Mouse (Mus musculus) heart, embryonic 16.5 days (tissue): Measurements from ENCODE around the gene Tbp. TPM values are rescaled to one million over a fixed set of nuclear protein-coding genes. Genes with fewer than 3 reads are reported as not detected.
"Not testable (repeated sequence)": the region's sequence is repeated elsewhere in the genome, so short reads cannot be mapped to it uniquely, and the experiment has no call there.

Experiments used
- ATAC-seq: fragments of 200-750 bp; cut with Nextera tagmentation; replicated peaks from 2 replicates; pipeline ENCODE4 v1.8.0; 2017; ENCODE audit warnings: moderate number of reproducible peaks; ENCODE audit not compliant: insufficient read depth, low FRiP score; ENCODE audit errors: extremely low read depth
- H3K27ac ChIP-seq: fragments of 300-500 bp; sonication (generic); 2 replicates; pipeline ENCODE4 v1.5.1; 2014; ENCODE audit warnings: mild to moderate bottlenecking, low read length, control low read depth, moderate library complexity
- H3K27me3 ChIP-seq: fragments of 300-500 bp; sonication (generic); 2 replicates; pipeline ENCODE4 v1.6.1; 2014; ENCODE audit warnings: low read length, mixed read lengths; ENCODE audit not compliant: control insufficient read depth, insufficient read depth
- H3K36me3 ChIP-seq: fragments of 300-500 bp; sonication (generic); 2 replicates; pipeline ENCODE4 v1.6.1; 2014; ENCODE audit not compliant: control insufficient read depth, insufficient read depth
- H3K4me1 ChIP-seq: fragments of 300-500 bp; sonication (generic); 2 replicates; pipeline ENCODE4 v1.6.1; 2014; ENCODE audit warnings: low read length, mixed read lengths; ENCODE audit not compliant: control insufficient read depth, insufficient read depth
- H3K4me2 ChIP-seq: fragments of 300-500 bp; sonication (generic); 2 replicates; pipeline ENCODE4 v1.6.1; 2014; ENCODE audit warnings: low read depth, mild to moderate bottlenecking, control low read depth, low read length
- H3K4me3 ChIP-seq: fragments of 300-500 bp; sonication (generic); 2 replicates; pipeline ENCODE4 v1.5.1; 2014; ENCODE audit warnings: mild to moderate bottlenecking, control low read depth, low read length
- H3K9ac ChIP-seq: fragments of 300-500 bp; sonication (generic); 2 replicates; pipeline ENCODE4 v1.6.1; 2014; ENCODE audit warnings: low read length, control low read depth
- H3K9me3 ChIP-seq: fragments of 300-500 bp; sonication (generic); replicated peaks from 2 replicates; pipeline ENCODE4 v1.6.1; 2016; ENCODE audit warnings: low read length; ENCODE audit not compliant: control insufficient read depth
- WGBS: fragments of 180-500 bp; shearing (Covaris S2); extraction: QIAGEN DNeasy Blood & Tissue Kit; methylation state at CpG from one replicate; pipeline ENCODE4 v1.1.7; 2014; 5-methylcytosine and 5-hydroxymethylcytosine counted together
- polyA plus RNA-seq: library from polyadenylated mRNA; unstranded; fragments of >200 nt; fragmentation: Nextera tagmentation; extraction: Ambion mirVana; gene quantifications from 2 replicates; pipeline ENCODE4 v1.2.1, GENCODE M21; 2015

Gene Tbp
- polyA plus RNA-seq, 1 experiment from 2014 or later, result 25.2 TPM

GRCm38 (mm10) chr17:15528887-15529286 lies 29.2 kb downstream of the Tbp start:
- ATAC-seq, result no peak
- WGBS, result 75% methylated on average over 2 of the region's 2 CpGs

GRCm38 (mm10) chr17:15530141-15530540 lies 30.5 kb downstream of the Tbp start:
- Histone ChIP-seq H3K27ac (no peak overlapping the region), H3K4me3 (no peak overlapping the region), H3K4me1 (peaks cover 11% of the 10 kb centered on the region), H3K9ac (no peak overlapping the region), H3K36me3 (no peaks in the 10 kb centered on the region), H3K4me2 (no peak overlapping the region), H3K9me3 (no peaks in the 10 kb centered on the region), H3K27me3 (0 out of 2 replicates have a peak, but pooled peaks cover 1% of the 10 kb centered on the region)
- WGBS, result 9% methylated on average over 5 of the region's 5 CpGs
- no peak for ATAC-seq

More at GRCm38 (mm10) chr17:15528887-15529286, 29.2 kb downstream of the Tbp start:
- peaks cover 10% of the 10 kb centered on the region for H3K36me3 ChIP-seq
- peaks cover 11% of the 10 kb centered on the region for H3K4me1 ChIP-seq
- no peak overlapping the region for H3K4me3 ChIP-seq
- no peak overlapping the region for H3K27ac ChIP-seq
- H3K27me3 ChIP-seq, result no peaks in the 10 kb centered on the region
- H3K4me2 ChIP-seq, result no peak overlapping the region
- no peaks in the 10 kb centered on the region for H3K9me3 ChIP-seq
- H3K9ac ChIP-seq, result no peak overlapping the region

GRCm38 (mm10) chr17:15535162-15535800 lies 35.6 kb downstream of the Tbp start:
- H3K4me3 ChIP-seq, result 0 out of 2 replicates have a peak overlapping the region, but pooled peaks have one; percentile 59
- no peak overlapping the region for H3K4me2 ChIP-seq
- peaks cover 8% of the 10 kb centered on the region; the same call in 1 of the 2 replicates for H3K27me3 ChIP-seq
- peaks cover 3% of the 10 kb centered on the region; the same call in 1 of the 2 replicates for H3K4me1 ChIP-seq
- H3K36me3 ChIP-seq, result no peaks in the 10 kb centered on the region
- no peaks in the 10 kb centered on the region for H3K9me3 ChIP-seq
- 57% methylated on average over 10 of the region's 11 CpGs for WGBS
- no peak for ATAC-seq
- no peak overlapping the region for H3K9ac ChIP-seq
- no peak overlapping the region for H3K27ac ChIP-seq

DNA sequence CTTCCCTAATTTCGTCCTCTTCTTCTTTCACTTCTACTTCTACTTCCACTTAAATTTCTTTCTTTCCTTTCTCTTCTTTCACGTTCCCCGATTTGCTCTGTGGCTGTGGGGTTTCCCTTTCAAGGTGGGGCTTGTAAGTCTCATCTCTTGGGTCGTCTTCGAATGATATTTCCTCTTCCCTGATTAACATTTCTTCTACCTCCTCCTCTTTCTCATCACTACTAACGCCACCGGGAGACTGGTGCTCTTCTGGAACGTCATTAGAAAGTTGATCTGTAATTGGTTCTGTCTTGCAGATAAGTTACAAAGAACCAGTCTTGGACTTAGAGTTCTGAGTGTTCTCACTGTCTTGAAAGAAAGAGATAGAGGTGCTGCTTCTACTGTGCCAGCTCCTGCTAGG lies 36.3 kb downstream of the Tbp start:
- 16% methylated on average over 8 of the region's 8 CpGs for WGBS
- H3K36me3 ChIP-seq, result no peaks in the 10 kb centered on the region
- no peak overlapping the region for H3K27ac ChIP-seq
- peaks cover 3% of the 10 kb centered on the region; the same call in 1 of the 2 replicates for H3K4me1 ChIP-seq
- peak overlapping the region; percentile 59 for H3K4me3 ChIP-seq
- no peak for ATAC-seq
- no peak overlapping the region; the same call in 1 of the 2 replicates for H3K9ac ChIP-seq
- no peaks in the 10 kb centered on the region for H3K9me3 ChIP-seq
- peak overlapping the region; percentile 93 for H3K4me2 ChIP-seq
- H3K27me3 ChIP-seq, result peaks cover 8% of the 10 kb centered on the region; the same call in 1 of the 2 replicates

- peak overlapping the region; percentile 93 for H3K4me2 ChIP-seq
- H3K4me3 ChIP-seq, result peak overlapping the region; percentile 59
- H3K9ac ChIP-seq, result peak overlapping the region; percentile 53
- no peak overlapping the region for H3K27ac ChIP-seq
- H3K4me1 ChIP-seq, result peaks cover 3% of the 10 kb centered on the region; the same call in 1 of the 2 replicates
- H3K36me3 ChIP-seq, result no peaks in the 10 kb centered on the region
- no peaks in the 10 kb centered on the region for H3K9me3 ChIP-seq
- ATAC-seq, result peak; percentile 49
- 2% methylated on average over 33 of the region's 33 CpGs for WGBS
- peaks cover 8% of the 10 kb centered on the region; the same call in 1 of the 2 replicates for H3K27me3 ChIP-seq
These were observed 36.8 kb downstream of the Tbp start for GRCm38 (mm10) chr17:15536457-15536904.

DNA sequence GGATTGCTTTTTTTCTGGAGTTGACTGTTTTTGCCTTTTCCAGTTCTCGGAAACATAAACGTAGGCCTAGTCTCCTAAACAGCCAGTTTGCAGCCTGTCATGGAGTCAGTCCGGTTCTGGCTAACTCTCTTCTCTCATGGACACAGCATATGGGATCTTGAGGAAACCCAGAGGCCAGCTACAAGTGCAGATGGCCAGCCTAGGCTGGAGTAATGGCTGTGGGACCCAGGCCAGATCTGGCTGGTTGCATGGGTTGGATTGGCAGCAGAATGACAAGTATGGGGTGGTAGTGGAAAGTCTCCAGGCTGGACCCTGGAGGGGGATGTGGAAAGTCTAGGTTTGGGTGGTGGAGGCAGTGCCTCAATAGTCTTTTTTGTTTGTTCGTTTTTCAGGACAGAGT lies 40.6 kb downstream of the Tbp start:
- H3K27me3 ChIP-seq, result peaks cover 5% of the 10 kb centered on the region; the same call in 1 of the 2 replicates
- no peak overlapping the region for H3K9ac ChIP-seq
- H3K4me2 ChIP-seq, result no peak overlapping the region
- peaks cover 3% of the 10 kb centered on the region; the same call in 1 of the 2 replicates for H3K36me3 ChIP-seq
- H3K27ac ChIP-seq, result no peak overlapping the region
- peaks cover 3% of the 10 kb centered on the region; the same call in 1 of the 2 replicates for H3K4me1 ChIP-seq
- ATAC-seq, result no peak
- H3K4me3 ChIP-seq, result no peak overlapping the region
- H3K9me3 ChIP-seq, result peaks cover 13% of the 10 kb centered on the region
- WGBS, result 66% methylated on average over 4 of the region's 4 CpGs

DNA sequence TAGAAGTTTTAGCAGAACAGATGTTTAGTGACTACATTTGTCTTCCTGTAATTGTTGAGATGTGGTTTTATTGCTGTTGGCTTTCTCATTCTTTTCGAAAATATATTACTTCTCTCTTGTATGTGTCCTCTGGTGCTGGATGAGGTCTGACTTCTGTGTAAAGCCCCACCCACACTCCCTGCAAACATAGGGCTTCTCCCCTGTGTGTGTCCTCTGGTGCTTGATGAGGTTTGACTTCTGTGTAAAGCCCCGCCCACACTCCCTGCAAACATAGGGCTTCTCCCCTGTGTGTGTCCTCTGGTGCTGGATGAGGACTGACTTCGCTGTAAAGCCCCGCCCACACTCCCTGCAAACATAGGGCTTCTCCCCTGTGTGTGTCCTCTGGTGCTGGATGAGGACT lies 44.2 kb downstream of the Tbp start:
- H3K4me2 ChIP-seq, H3K9ac ChIP-seq, H3K36me3 ChIP-seq, ATAC-seq, H3K4me1 ChIP-seq, H3K4me3 ChIP-seq, H3K27ac ChIP-seq, H3K27me3 ChIP-seq: not testable (repeated sequence)
- WGBS, result 77% methylated on average over 4 of the region's 4 CpGs
- H3K9me3 ChIP-seq, result peaks cover 14% of the 10 kb centered on the region

DNA sequence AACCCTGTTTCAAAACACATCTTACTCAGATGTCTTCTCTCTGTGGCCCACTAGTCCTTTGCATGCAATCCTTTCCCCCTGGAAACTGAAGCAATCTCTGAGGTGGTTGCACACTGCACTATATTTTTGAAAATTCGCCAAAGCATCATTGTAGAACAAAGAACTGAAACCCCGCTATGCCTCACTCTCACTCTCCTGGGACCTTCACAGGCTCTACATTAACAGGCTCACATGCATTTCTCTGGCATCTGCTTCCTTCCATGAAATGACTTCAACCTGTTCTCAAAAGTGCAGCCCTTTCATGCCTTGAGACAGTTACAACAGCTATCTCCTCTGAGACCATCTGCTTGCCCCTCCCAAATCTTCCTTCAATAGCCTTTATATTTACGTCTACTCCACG lies 46.8 kb downstream of the Tbp start:
- no peak for ATAC-seq
- 65% methylated on average over 4 of the region's 4 CpGs for WGBS
- H3K9me3 ChIP-seq, result peaks cover 14% of the 10 kb centered on the region
- peaks cover 3% of the 10 kb centered on the region; the same call in 1 of the 2 replicates for H3K36me3 ChIP-seq
- H3K27me3 ChIP-seq, result no peaks in the 10 kb centered on the region
- no peak overlapping the region for H3K4me2 ChIP-seq
- no peaks in the 10 kb centered on the region for H3K4me1 ChIP-seq
- no peak overlapping the region for H3K4me3 ChIP-seq
- no peak overlapping the region for H3K9ac ChIP-seq
- H3K27ac ChIP-seq, result no peak overlapping the region

GRCm38 (mm10) chr17:15549713-15550112 lies 50.0 kb downstream of the Tbp start:
- no peaks in the 10 kb centered on the region for H3K4me1 ChIP-seq
- no peak overlapping the region for H3K4me3 ChIP-seq
- H3K36me3 ChIP-seq, result peaks cover 3% of the 10 kb centered on the region; the same call in 1 of the 2 replicates
- peaks cover 7% of the 10 kb centered on the region; the same call in 1 of the 2 replicates for H3K9me3 ChIP-seq
- H3K27me3 ChIP-seq, result no peaks in the 10 kb centered on the region
- no peak for ATAC-seq
- no peak overlapping the region for H3K4me2 ChIP-seq
- no peak overlapping the region for H3K9ac ChIP-seq
- no peak overlapping the region for H3K27ac ChIP-seq
- WGBS, result 50% methylated on average over 1 of the region's 1 CpGs
